Mouse (Mus musculus) kidney, adult 2 months (tissue): ENCODE measurements around the gene Pten.

ENCODE experiments used
- CTCF ChIP-seq: fragments of 200-500 bp; conservative IDR thresholded peaks from 2 replicates; pipeline ENCODE4 v1.5.1; 2011; ENCODE audit warnings: low read depth, mild to moderate bottlenecking, control low read depth, low read length, moderate library complexity, mixed read lengths; ENCODE audit not compliant: insufficient read depth, insufficient read length
- POLR2A ChIP-seq: fragments of 200-500 bp; IDR thresholded peaks from one replicate; pipeline ENCODE4 v1.6.1; 2011; ENCODE audit warnings: low read depth, low read length, control low read depth

- TF ChIP-seq CTCF (no peak), POLR2A (no peak)
These were observed 41.6 kb upstream of the Pten start for GRCm38 (mm10) chr19:32715681-32716080.
